Mouse (Mus musculus): Measurements from ENCODE around the gene Angptl2.

The Angptl2 gene

DNA sequence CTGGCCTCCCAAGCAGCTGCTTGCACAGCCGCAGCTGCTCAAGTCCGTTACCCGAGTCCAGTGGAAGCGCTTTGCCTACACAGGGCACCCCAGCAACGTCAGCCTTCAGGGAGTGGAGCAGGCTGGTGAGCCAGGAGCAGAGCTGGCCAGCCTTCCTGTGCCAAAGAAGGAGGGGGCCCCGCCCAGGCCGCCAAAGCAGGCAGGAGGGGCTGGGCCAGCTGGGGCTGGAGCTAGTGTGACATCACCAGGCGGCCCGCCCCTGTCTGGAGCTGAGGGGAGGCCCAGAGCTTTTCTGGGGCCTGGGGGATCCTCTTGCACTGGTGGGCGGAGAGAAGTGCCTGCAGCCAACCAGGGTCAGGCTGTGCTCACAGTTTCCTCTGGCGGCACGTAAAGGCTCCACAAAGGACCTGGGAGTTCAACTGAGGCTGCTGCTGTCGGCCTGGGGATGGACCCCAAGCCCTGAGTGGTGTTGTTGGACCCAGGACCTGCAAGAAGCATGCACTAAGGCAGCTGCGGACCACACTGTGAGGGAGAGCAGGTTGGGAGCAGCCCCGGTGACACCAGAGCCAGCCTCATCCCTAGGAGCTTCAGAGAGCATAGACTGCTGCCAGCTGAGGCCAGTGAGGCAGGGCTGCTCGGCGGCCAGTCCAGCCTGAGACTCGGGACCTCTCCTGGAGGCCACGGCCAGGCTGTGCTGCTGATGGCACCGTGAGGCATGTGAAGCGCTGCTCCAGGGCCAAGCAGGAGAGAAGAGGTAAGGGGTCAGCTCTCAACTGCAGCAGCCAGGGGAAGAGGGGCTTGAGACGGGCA is at the start of gene Angptl2:
Angptl2 (plus strand) TSS at position 370 of the 810 bp plus-strand sequence.
- peak; percentile 85 for DNase-seq

GRCm38 (mm10) chr2:33167060-33167459 is 48.8 kb upstream of the Angptl2 start:
- DNase-seq, result no peak

GRCm38 (mm10) chr2:33169445-33169844 is 46.4 kb upstream of the Angptl2 start:
- DNase-seq, result no peak

- no peak for DNase-seq
Measured at GRCm38 (mm10) chr2:33170777-33171565, 44.9 kb upstream of the Angptl2 start.

- no peak for DNase-seq
Measured at GRCm38 (mm10) chr2:33173126-33173525, 42.7 kb upstream of the Angptl2 start.

GRCm38 (mm10) chr2:33173686-33174085 is 42.2 kb upstream of the Angptl2 start:
- no peak for DNase-seq

DNA sequence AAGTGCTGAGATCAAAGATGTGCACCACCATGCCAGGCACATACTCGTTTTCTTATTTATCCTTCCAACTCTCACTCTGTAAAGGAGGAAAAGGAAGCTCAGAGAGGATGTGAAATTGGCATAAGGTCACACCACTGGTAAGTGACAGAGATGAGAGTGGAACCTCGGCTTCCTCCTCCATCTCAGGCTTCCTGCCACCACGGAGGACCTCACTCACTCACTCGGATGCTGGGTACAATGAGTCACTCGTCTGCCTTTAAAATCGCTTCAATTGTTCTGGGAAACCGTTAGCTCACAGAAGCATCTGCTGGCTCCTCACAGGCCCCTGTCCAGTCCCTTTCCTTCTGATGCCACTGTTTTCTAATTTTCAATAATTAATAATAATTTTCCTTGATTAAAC is 39.4 kb upstream of the Angptl2 start:
- no peak for DNase-seq

GRCm38 (mm10) chr2:33176921-33177320 is 38.9 kb upstream of the Angptl2 start:
- no peak for DNase-seq

DNA sequence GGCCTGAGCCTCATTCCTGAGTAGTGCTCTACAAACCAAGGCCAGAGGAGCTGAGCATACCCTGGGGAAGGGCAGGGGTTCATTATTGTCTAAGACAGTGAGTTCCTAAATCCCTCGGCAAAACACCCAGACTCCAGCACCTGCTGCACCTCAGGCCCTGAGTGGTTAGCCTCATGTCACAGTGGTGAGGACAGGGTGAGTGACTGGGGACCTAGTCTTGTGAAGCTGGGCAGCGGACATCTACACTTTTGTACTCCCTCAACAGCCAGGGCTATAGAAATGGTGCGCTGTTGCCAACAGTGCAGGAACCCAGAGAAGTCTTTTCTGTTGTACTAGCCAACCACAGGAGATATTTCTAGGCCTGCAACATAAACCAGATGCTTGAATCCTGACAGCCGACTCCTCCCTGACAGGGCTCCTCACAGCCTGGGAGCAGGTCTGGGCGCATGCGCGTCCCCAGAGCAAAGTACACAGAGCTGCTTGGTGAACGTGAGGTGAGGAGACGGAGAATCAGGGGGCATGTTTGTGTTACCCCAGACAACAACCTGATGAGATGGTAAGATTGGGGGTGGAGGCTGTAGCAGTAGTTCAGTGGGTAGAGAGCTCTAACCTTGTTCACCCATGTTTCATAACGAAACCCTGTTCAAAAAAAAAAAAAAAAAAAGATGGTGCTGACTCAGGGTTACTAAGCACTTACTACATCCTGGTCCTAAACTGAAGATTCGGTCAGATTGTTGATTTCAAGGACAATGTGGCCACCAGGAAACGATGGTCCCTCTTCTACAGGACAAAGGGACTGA is 38.2 kb upstream of the Angptl2 start:
- DNase-seq, result peak; percentile 82

DNA sequence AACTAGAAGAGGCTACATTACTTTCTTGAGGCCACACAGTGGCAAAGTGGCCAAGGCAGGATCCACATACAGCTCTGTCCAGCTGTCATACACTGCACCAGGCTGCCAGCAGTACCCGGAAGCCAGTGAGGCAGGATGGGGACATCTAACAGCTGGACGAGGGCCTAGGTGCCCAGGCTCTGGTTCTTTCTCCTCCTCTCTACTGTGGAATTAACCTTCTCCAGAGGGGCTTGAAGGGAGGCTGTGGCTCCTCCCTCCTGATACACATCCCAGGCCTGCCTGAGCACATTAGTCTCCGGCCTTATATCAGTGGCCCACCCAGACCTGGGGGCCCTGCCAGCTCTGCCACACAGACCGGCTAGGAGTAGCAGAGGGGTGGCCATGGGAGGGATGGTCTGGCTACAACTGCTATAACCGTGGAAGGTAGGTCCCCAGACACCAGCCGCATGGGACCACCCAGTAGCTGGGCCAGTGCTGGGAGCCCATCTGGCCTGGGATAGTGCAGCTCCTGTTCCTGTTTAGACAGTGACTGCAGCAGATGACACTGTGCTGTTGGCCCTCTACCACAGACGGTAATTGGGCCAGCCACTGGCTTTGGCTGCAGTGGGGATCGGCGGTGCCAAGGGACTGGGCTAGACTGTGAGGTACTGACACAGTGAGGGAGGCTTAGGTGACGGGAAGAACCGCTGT is 37.5 kb upstream of the Angptl2 start:
- DNase-seq, result peak; percentile 35

GRCm38 (mm10) chr2:33179171-33179929 is 36.5 kb upstream of the Angptl2 start:
- peak; percentile 27 for DNase-seq

DNA sequence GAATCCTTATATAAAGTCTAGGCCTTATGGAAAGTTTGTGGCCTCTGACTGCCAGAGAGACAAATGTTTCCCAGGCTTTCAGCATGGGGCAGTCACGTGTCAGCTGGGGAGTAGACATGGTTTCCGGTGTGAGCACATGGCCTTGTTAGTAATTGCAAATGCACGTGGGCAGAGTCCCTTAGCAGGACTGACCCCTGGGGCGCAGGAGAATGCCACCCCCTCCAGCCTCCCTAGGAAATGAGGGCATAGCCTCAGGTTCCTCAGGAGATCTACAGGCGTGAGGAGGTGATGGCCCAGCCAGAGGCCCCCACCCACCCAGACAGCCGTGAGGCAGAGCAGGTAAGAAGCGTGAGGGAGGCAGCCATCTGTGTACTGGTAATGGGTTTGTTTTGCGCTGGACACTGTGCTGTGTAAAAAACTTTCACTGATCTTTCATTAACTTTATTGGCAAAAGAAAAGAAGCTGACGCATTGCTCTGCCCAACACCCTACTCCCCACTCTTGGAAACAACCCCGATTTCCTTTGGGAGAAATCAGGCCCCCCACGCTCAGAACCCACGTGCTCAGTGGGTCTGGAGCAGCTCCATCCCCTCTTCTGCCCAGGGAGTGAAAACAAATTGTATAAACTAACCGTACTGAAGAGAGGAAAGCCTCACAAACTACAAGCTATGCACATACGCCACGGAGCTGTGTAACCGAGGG is 35.8 kb upstream of the Angptl2 start:
- DNase-seq, result peak; percentile 93

GRCm38 (mm10) chr2:33183321-33183720 is 32.5 kb upstream of the Angptl2 start:
- no peak for DNase-seq

- peak; percentile 24 for DNase-seq
Measured at GRCm38 (mm10) chr2:33184641-33185040, 31.2 kb upstream of the Angptl2 start.

DNA sequence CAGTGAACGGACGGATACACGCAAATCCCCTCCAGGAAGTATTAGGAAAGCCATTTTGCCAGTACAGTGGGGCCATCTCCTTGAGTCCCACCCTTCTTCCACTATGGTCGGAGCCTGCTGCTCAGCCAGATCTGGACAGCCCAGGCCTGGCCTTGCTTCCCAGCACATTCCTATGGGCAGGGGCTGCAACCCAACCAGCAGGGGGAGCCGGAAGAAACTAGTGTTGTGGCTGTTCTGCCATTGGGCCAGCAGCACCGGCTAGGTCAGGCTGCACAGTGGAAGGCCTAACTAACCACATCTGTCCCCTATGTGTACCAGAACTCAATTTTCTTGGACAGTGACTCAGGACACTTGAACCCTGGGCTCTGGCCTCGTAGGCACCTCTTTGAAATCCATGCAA is 30.6 kb upstream of the Angptl2 start:
- DNase-seq, result peak; percentile 62

- peak; percentile 52 for DNase-seq
Measured at GRCm38 (mm10) chr2:33186505-33186904, 29.4 kb upstream of the Angptl2 start.

DNA sequence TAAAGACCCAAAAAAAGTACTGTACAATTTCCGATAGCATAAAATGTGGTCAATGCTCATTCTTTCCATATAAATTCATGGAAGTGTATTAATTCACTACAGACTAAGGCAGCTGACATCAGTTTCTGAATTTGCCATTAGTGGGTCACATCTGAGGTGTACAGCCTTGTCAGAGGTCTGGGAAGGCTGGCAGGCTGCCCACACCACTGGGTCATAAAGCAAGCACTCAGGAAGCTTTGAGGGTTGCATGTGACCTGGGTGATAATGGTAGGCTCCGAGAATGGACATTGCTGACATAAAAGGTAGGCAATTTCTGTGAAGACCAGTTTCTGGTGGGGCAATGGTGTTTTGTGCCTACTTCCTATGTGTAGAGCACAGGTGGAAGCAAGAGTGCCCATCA is 28.0 kb upstream of the Angptl2 start:
- DNase-seq, result peak; percentile 61

DNA sequence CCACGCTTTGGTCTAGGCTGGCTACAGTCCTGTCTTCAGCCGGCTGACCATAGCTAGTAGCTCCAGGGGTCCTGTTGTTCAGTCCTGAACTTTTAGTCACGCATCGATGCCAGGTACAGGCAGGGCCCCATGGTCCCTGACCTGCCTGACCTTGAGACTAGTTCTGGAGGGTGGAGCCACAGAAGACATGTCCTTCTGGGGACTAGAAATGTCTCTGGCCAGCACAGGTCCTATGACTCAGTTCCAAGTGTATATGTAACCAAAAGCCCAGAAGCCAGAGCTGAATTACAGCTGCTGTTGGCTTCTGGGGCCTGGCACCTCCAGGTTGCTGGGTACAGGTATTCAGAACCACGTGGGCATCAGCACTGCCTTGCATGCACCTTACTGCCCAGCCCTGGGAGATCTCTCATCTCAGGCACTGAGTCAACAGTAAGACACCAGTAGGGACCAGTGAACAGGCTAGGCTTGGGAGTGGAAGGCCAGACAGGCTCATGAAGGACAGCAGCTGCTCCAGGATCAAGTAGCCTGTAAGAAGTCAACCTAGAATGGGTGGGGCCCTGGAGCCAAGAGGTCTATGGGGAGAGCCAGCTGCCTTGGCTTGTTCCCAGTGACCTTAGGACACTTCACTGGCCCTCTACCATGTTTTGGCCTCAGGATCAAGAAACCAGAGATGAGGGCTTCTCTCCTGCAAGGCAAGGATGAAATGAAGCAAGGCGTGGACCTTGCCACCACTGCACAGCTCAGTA is 26.8 kb upstream of the Angptl2 start:
- peak; percentile 86 for DNase-seq

DNA sequence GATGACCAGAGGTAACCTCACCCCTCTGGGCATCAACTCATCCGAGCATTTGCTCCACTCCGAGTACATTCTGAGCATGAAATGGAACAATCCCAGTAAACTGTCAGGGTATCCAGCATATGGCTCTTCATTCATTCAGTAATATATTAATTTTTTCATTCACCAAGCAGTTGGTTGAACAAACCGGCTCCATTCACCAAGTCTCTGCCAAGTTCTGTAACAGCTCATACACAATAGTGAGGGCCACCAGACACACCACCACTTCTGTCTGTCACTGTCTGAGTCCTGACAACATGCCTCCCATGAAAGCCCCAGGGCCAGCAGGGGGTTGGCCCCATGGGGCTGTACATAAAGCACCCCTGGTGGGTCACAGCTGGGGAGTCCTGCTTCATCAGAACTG is 25.9 kb upstream of the Angptl2 start:
- no peak for DNase-seq

DNA sequence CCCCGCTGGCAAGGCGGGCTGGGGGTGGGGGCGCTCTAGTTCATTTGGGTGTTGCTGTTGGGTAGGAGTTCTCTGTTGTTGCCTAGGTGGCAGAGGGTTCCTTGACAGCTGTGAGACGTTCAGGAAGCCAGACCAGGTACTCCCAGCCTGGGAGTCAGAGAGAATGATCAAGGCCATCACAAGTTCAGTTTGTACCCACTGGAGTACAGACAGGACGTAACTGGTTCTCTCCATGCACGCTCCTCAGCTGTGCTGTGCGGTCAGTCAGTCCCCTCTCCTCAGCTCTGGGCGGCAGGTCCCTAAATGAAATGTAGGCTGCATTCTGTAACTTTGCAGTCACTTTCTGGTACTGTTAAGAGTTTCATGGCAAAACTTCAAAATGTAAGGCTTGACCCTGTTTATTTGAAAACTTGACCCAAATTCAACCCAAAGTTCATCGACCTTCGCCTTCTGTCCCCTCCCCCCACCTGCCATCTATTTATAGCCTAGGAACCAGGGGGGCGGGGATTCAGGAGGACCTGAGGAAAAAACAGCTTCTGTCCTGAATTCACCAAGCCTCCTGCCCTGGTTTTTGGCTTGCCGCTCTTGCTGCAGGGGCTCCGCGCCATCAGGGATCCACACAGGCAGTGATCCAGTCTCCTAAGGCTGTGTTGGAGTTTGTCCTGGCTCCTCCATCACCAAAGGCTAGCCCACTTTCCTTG is 15.4 kb upstream of the Angptl2 start:
- DNase-seq, result peak; percentile 86
